Mouse (Mus musculus) ovary, adult 18-20 months (tissue): ENCODE measurements around the gene Eif2s1.
"Not testable (repeated sequence)": the region's sequence is repeated elsewhere in the genome, so short reads cannot be mapped to it uniquely, and the experiment has no call there.

Source experiments
- DNase-seq: peaks from one replicate; pipeline ENCODE4 v3.0.0; 2022; ENCODE audit warnings: low spot score, mixed read lengths

The Eif2s1 gene

GRCm38 (mm10) chr12:78915561-78915960 is 53.9 kb downstream of the Eif2s1 start:
- no peak for DNase-seq

- no peak for DNase-seq
Measured at GRCm38 (mm10) chr12:78916278-78916677, 54.7 kb downstream of the Eif2s1 start.

- DNase-seq = peak; percentile 60
Measured at GRCm38 (mm10) chr12:78918227-78919078, 56.8 kb downstream of the Eif2s1 start.

DNA sequence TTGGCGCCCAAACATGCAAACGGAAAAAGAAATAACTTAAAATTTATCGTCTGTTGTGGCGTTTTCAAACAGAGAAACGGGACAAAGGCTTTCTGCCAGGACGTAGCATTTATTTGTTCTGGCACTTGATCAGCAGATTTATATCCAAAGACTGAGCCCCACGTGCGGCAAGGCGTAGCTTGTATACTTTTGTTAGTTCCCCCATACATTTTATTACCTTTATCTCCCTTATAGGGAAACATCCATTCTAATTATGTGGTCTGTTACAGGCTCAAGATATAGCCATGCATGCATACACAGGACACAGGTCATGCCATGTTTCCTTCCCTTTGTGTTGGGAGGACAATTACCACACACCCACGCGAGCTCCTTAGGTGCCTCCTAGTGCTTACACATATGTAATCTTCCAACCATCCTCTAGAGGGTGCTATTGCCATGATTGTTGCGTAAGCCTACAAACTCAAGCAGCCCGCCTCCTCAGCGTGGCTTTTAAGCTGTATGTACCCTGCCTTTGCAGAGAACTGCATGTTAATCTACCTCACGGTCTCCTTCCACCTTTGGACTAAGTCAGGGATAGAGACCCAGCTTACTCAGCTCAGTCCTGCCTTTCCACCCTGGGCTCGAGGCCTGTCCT is 57.6 kb downstream of the Eif2s1 start:
- peak; percentile 25 for DNase-seq

GRCm38 (mm10) chr12:78921421-78921820 is 59.8 kb downstream of the Eif2s1 start:
- DNase-seq = no peak

DNA sequence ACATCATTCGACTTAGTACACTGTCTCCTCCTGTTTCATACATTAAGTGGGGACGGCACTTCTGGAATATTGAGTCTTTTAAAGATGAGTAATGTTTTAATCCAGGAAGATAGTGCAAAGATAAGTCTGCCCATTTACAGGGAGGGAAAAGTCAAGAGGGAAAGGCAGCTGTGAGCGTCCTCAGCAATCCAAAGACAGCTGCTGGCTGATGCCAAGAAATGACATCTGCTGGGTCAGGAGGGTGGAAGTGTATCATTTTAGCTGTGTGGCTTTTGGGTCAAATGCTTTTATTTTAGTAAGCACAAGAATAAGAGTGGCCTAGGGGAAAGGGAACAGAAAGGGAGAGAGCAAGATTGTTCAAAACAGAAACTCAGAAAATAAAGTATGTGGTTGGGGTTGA is 60.4 kb downstream of the Eif2s1 start:
- DNase-seq = no peak

DNA sequence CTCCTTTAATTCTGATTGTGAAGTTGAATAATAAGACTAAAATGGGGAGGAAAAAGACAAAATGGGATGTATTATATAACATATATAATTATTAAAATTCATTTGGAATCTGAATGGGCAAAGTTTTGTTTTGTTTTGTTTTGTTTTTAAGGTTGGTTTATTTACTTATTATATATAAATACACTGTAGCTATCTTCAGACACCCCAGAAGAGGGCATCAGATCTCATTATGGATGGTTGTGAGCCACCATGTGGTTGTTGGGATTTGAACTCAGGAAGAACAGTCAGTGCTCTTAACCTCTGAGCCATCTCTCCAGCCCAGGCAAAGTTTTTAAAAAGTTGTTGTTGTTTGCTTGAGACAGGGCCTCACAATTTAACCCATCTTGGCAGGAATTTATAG is 61.4 kb downstream of the Eif2s1 start:
- DNase-seq = not testable (repeated sequence)

- DNase-seq = no peak
Measured at GRCm38 (mm10) chr12:78923539-78924189, 62.0 kb downstream of the Eif2s1 start.

DNA sequence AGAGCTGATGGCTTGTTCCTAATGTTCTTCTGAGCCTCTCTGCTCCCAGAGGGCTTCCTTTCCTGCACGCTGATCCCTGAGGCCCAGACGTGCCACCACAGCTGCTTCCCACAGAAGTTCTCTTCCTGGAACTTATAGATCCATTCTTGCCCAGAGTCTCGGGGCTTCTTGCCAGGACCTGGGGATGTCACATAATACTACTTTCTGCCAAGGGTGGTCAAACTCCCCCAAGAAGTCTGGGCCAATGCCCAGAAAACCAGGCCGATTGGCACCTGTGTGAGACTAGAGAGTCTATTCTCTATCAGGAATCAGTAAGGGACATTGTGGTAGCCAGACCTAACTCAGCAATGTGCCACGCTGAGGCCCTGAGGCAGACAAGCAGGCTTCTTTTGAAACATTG is 65.7 kb downstream of the Eif2s1 start:
- DNase-seq = no peak

- no peak for DNase-seq
Measured at GRCm38 (mm10) chr12:78929900-78930299, 68.3 kb downstream of the Eif2s1 start.

DNA sequence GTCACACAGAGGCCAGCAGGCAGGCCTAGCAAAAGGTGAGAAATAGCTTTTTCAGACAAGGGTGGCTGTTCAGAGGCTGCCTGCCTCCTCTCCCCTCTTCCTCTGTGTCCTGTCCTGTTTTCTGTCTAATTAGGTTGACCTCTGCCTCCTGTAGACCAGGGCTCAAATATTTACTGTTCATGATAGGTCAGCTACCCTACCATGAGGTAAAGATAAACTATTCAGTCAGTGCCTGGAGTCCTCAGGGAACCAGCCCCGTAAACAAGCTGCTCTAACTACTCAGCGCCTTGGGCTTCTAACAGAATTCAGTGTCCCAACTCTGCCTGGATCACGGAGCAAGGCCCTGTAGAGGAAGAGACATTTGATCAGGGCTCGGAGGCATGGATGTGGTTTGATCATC is 74.9 kb downstream of the Eif2s1 start:
- no peak for DNase-seq
